Mouse (Mus musculus) neural tube, embryonic 12.5 days (tissue): ENCODE data around the gene Lztr1. TPM values are rescaled to one million over a fixed set of nuclear protein-coding genes. Genes with fewer than 3 reads are reported as not detected.

ENCODE experiments used
- ATAC-seq: fragments of 200-750 bp; cut with Nextera tagmentation; 2 replicates; pipeline ENCODE4 v1.8.0; 2017; ENCODE audit warnings: low read depth, mild to moderate bottlenecking, moderate TSS enrichment, moderate library complexity; ENCODE audit not compliant: low FRiP score
- H3K27ac ChIP-seq: fragments of 300-500 bp; sonication (generic); 2 replicates; pipeline ENCODE4 v1.5.1; 2016
- H3K27me3 ChIP-seq: fragments of 300-500 bp; sonication (generic); replicated peaks from 2 replicates; pipeline ENCODE4 v1.6.1; 2016; ENCODE audit warnings: mild to moderate bottlenecking
- H3K36me3 ChIP-seq: fragments of 300-500 bp; sonication (generic); 2 replicates; pipeline ENCODE4 v1.6.1; 2016; ENCODE audit warnings: mild to moderate bottlenecking
- H3K4me1 ChIP-seq: fragments of 300-500 bp; sonication (generic); 2 replicates; pipeline ENCODE4 v1.6.1; 2016
- H3K4me2 ChIP-seq: fragments of 300-500 bp; sonication (generic); replicated peaks from 2 replicates; pipeline ENCODE4 v1.6.1; 2016; ENCODE audit warnings: mild to moderate bottlenecking
- H3K4me3 ChIP-seq: fragments of 300-500 bp; sonication (generic); 2 replicates; pipeline ENCODE4 v1.5.1; 2016
- H3K9ac ChIP-seq: fragments of 300-500 bp; sonication (generic); 2 replicates; pipeline ENCODE4 v1.6.1; 2016; ENCODE audit warnings: mild to moderate bottlenecking
- H3K9me3 ChIP-seq: fragments of 300-500 bp; sonication (generic); 2 replicates; pipeline ENCODE4 v1.6.1; 2016; ENCODE audit warnings: mild to moderate bottlenecking
- WGBS: fragments of 180-500 bp; shearing (Covaris S2); methylation state at CpG from one replicate; pipeline ENCODE4 v1.1.7; 2016; 5-methylcytosine and 5-hydroxymethylcytosine counted together
- polyA plus RNA-seq: library from polyadenylated mRNA; unstranded; fragments of >200 nt; fragmentation: Nextera tagmentation; extraction: Ambion mirVana; gene quantifications from 2 replicates; pipeline ENCODE4 v1.2.1, GENCODE M21; 2016

The Lztr1 gene
- polyA plus RNA-seq, 1 experiment from 2014 or later, result 135 TPM

DNA sequence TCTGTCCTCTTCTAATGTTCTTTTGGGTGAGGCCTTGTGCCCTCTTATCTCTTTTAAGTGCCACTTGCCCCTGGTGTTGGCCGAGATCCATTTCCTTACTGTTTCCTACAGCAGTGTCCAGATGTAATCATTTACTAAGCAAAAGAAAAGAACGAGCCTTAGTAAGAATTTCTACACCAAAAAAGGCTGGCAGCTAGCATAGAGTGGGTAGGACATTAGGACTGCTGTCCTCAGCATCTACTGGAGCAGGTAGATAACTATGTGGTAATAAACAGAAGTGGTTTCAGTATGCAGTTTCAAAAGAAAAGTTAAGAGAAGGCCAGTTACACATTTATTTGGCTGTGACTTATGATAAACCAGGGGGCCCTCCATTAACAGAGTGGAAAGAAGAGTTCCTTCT, 2.2 kb downstream of the Lztr1 start:
- Histone ChIP-seq H3K36me3 (peaks cover 46% of the 10 kb centered on the region), H3K4me2 (peak overlapping the region; percentile 71; the same call in 1 of the 2 replicates), H3K4me3 (no peak overlapping the region), H3K9me3 (no peaks in the 10 kb centered on the region), H3K27ac (no peak overlapping the region), H3K4me1 (peaks cover 15% of the 10 kb centered on the region), H3K9ac (no peak overlapping the region), H3K27me3 (no peaks in the 10 kb centered on the region)
- no peak for ATAC-seq
- 90% methylated on average over 2 of the region's 2 CpGs for WGBS

DNA sequence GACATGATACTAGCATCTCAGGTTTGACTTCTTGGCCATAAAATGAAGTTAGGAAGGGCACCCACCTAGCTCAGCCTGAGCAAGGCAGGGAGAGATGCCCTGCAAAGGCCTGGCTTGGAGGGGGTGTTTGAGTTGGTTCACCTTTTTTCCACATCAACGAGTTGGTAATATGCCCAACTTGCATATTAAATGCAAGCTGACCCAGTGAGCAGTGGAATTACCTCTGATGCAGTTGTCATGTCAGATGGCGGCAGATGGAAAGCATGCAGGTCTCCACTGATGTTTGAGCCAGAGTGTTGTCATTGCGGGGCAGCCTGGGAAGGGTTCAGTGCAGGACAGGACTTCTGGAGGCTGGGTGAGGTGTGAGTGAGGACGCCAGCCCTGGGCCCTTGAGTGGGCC, 2.9 kb downstream of the Lztr1 start:
- Histone ChIP-seq H3K4me1 (peaks cover 15% of the 10 kb centered on the region), H3K9me3 (no peaks in the 10 kb centered on the region), H3K27ac (no peak overlapping the region), H3K36me3 (peaks cover 53% of the 10 kb centered on the region), H3K9ac (no peak overlapping the region), H3K4me3 (no peak overlapping the region), H3K27me3 (no peaks in the 10 kb centered on the region), H3K4me2 (no peak overlapping the region)
- no peak for ATAC-seq
- WGBS, result 93% methylated on average over 4 of the region's 4 CpGs

DNA sequence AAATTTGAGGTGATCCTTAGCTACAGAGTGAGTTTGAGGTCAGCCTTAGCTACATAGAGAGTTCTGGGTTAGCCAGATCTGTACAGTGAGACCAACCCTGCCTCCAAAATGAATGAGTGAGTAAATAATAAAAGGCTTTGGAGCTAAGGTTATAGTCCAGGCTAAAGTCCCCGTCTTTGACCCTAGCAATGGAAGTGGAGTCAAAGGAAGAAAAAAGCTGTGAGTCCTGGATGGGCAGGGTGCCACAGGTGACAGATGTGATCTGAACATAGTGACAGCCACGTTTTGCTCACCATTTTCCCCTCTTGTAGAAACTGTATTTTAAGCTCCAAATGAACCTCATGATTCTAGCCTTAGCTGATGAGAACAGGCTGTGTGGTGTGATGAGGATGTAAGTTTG, 10.4 kb downstream of the Lztr1 start:
- H3K4me1 ChIP-seq, result no peaks in the 10 kb centered on the region
- no peak for ATAC-seq
- H3K36me3 ChIP-seq, result peaks cover 95% of the 10 kb centered on the region
- H3K9ac ChIP-seq, result no peak overlapping the region
- WGBS, result 86% methylated on average over 2 of the region's 2 CpGs
- H3K4me3 ChIP-seq, result no peak overlapping the region
- no peaks in the 10 kb centered on the region for H3K9me3 ChIP-seq
- no peak overlapping the region for H3K4me2 ChIP-seq
- no peak overlapping the region for H3K27ac ChIP-seq
- H3K27me3 ChIP-seq, result no peaks in the 10 kb centered on the region

- WGBS, result 94% methylated on average over 11 of the region's 11 CpGs
- no peak for ATAC-seq
- no peaks in the 10 kb centered on the region for H3K27me3 ChIP-seq
Observed at GRCm38 (mm10) chr16:17524156-17524555, 15.7 kb downstream of the Lztr1 start.

GRCm38 (mm10) chr16:17525524-17525923, 17.0 kb downstream of the Lztr1 start:
- WGBS, result 93% methylated on average over 3 of the region's 3 CpGs
- no peak for ATAC-seq
- Histone ChIP-seq H3K4me2 (no peak overlapping the region), H3K27ac (no peak overlapping the region), H3K9me3 (no peaks in the 10 kb centered on the region), H3K4me3 (no peak overlapping the region), H3K36me3 (peaks cover 81% of the 10 kb centered on the region), H3K9ac (no peak overlapping the region), H3K27me3 (no peaks in the 10 kb centered on the region), H3K4me1 (peaks cover 10% of the 10 kb centered on the region)

More at GRCm38 (mm10) chr16:17524156-17524555, 15.7 kb downstream of the Lztr1 start:
- H3K36me3 ChIP-seq, result peaks cover 95% of the 10 kb centered on the region
- no peak overlapping the region for H3K9ac ChIP-seq
- no peaks in the 10 kb centered on the region for H3K4me1 ChIP-seq
- H3K9me3 ChIP-seq, result no peaks in the 10 kb centered on the region
- H3K27ac ChIP-seq, result no peak overlapping the region
- H3K4me2 ChIP-seq, result no peak overlapping the region
- no peak overlapping the region for H3K4me3 ChIP-seq

- peaks cover 74% of the 10 kb centered on the region for H3K36me3 ChIP-seq
- no peak overlapping the region for H3K4me3 ChIP-seq
- ATAC-seq, result no peak
- WGBS, result 91% methylated on average over 6 of the region's 6 CpGs
- H3K27me3 ChIP-seq, result no peaks in the 10 kb centered on the region
- no peak overlapping the region for H3K27ac ChIP-seq
- no peaks in the 10 kb centered on the region for H3K9me3 ChIP-seq
- no peak overlapping the region for H3K4me2 ChIP-seq
- H3K9ac ChIP-seq, result no peak overlapping the region
- H3K4me1 ChIP-seq, result peaks cover 10% of the 10 kb centered on the region
Observed at GRCm38 (mm10) chr16:17526223-17526622, 17.7 kb downstream of the Lztr1 start.

- no peak overlapping the region for H3K27ac ChIP-seq
- H3K4me2 ChIP-seq, result no peak overlapping the region
- no peak overlapping the region for H3K9ac ChIP-seq
- H3K36me3 ChIP-seq, result peaks cover 60% of the 10 kb centered on the region
- H3K27me3 ChIP-seq, result no peaks in the 10 kb centered on the region
- no peak overlapping the region for H3K4me3 ChIP-seq
- ATAC-seq, result no peak
- peaks cover 16% of the 10 kb centered on the region for H3K4me1 ChIP-seq
- H3K9me3 ChIP-seq, result no peaks in the 10 kb centered on the region
Observed at GRCm38 (mm10) chr16:17527606-17528005, 19.1 kb downstream of the Lztr1 start.

GRCm38 (mm10) chr16:17528276-17528675, 19.8 kb downstream of the Lztr1 start:
- Histone ChIP-seq H3K9me3 (no peaks in the 10 kb centered on the region), H3K27ac (no peak overlapping the region), H3K27me3 (no peaks in the 10 kb centered on the region), H3K4me3 (no peak overlapping the region), H3K4me2 (no peak overlapping the region), H3K9ac (no peak overlapping the region), H3K4me1 (peaks cover 16% of the 10 kb centered on the region), H3K36me3 (peaks cover 54% of the 10 kb centered on the region)
- ATAC-seq, result no peak
- 86% methylated on average over 13 of the region's 13 CpGs for WGBS

DNA sequence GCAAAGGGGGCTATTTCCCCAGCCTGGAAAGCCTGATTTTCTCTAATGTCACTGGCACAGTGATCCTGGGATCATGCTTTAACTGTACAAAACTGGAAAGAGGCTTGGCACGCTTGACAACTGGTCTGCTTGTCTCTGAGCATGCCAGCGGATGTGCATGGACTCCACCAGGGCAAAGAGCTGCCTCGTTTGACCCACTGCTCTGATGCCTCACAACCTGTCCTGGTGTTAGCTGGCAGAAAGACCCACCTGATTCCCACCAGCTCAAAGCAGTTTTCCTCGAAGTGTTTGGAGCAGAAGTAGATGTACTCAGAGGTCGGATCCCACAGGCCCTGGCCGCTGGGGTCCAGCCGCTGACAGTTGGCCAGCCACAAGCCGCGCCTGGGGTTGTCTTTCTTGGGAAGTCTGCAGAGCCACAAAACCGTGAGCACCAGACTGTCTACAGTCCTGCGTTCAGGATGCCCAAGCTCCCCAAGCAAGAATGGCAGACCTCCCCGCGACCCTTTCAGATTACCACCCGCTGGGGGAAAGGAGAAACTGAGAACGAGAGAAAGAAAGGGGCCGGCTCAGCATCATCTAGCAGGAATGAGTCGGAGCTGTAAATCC, 21.6 kb downstream of the Lztr1 start:
- H3K9ac ChIP-seq, result peak overlapping the region; percentile 79
- peaks cover 38% of the 10 kb centered on the region for H3K36me3 ChIP-seq
- peak overlapping the region; percentile 72 for H3K27ac ChIP-seq
- peaks cover 16% of the 10 kb centered on the region for H3K4me1 ChIP-seq
- no peaks in the 10 kb centered on the region for H3K9me3 ChIP-seq
- 19% methylated on average over 17 of the region's 17 CpGs for WGBS
- no peaks in the 10 kb centered on the region for H3K27me3 ChIP-seq
- peak overlapping the region; percentile 60 for H3K4me3 ChIP-seq
- ATAC-seq, result peak; percentile 38
- H3K4me2 ChIP-seq, result peak overlapping the region; percentile 84

DNA sequence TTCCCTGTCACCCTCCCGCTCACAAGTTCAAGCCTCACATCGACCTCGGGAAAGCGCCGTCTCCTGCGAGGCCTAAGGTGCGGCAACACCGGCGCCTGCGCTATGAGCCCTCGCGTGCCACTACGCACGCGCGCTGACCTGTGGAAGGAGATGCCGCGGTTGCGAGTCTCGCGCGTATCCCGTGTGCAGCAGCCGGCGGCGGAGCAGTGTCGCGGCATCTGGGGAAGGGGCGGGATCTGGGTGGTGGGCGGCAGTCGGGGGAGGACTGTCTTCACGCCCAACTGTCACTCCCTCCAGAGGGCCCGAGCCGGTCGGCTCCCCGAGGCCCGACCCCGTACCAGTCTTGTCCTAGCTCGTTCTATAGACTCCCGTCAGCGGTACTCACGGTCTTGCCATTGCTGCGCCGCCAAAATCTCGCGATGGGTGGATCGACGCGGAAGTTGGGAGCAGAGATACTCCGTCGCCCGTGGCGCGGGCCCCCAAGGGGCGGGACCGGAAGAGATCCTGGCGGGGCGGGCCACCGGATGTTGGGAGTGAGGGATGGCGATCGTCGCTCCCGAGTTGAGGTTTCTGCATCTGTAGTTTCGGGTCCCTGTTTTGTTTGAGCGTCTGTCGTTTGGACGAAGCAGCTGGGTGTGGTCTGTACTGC, 22.3 kb downstream of the Lztr1 start, which contains the start of gene Thap7:
TSS of gene Thap7 (minus strand) at position 497 of the 649 bp plus-strand sequence.
- no peaks in the 10 kb centered on the region for H3K9me3 ChIP-seq
- H3K27me3 ChIP-seq, result no peaks in the 10 kb centered on the region
- peak within 1 kb of the TSS; percentile 72 for H3K27ac ChIP-seq
- peak within 1 kb of the TSS; percentile 84 for H3K4me2 ChIP-seq
- ATAC-seq, result peak; percentile 96
- under 1% methylated on average over 67 of the region's 67 CpGs for WGBS
- peak within 1 kb of the TSS; percentile 60 for H3K4me3 ChIP-seq
- H3K4me1 ChIP-seq, result peaks cover 16% of the 10 kb centered on the region
- H3K36me3 ChIP-seq, result peaks cover 32% of the 10 kb centered on the region
- H3K9ac ChIP-seq, result peak within 1 kb of the TSS; percentile 79

DNA sequence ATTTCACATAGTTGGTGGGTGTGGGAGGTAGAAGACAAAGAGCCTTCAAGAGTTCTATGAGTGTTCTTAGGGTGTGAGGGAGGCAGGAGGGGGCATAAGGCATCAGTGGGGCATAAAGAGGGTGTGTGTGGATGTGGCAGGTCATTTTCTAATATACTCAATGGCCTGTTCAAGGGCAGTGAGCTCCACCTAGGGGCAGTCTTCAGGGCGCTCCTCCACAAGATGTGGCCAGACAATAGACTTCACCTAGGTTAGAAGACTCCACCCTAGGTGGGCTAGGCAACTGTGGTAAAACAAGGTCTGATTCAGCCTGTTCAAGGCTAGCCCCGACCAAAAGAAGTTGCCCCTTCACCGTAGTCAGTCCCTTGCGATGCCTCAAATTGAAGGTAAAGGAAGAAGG, 23.8 kb downstream of the Lztr1 start:
- WGBS, result 57% methylated on average over 4 of the region's 4 CpGs
- no peak overlapping the region for H3K9ac ChIP-seq
- H3K4me1 ChIP-seq, result peaks cover 16% of the 10 kb centered on the region
- H3K27ac ChIP-seq, result no peak overlapping the region
- H3K27me3 ChIP-seq, result no peaks in the 10 kb centered on the region
- peak overlapping the region; percentile 84 for H3K4me2 ChIP-seq
- H3K9me3 ChIP-seq, result no peaks in the 10 kb centered on the region
- no peak for ATAC-seq
- peaks cover 17% of the 10 kb centered on the region for H3K36me3 ChIP-seq
- no peak overlapping the region for H3K4me3 ChIP-seq

DNA sequence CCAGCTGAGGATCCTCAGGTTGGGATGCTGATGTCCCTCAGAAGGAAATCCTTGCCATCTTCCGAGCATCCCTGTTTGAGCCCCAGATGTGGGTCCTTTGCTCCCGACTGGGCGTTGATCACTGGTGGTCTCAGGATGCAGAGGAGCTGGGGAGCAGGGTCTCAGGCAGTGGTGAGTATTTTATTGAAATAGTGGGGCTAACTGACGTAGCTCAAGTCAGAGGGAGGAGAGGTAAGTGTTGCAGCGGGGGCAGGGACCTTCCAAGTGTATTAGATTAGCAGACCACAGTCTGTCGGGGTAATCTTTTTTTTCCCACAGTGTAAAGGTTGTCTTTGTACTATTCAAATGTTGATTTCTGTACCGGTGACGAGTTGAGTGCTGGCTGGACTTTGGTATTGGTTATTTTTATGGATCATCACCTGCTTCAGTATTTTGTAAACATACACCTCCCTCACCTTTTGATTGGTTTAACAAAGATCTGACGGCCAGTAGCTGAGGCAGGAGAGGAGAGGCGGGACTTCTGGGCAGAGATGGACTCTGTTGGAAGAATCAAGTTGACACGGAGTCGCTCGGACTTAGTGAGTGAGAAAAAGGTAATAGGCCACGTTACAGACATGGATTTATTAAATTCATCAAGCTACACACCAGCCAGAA, 24.3 kb downstream of the Lztr1 start:
- WGBS, result 71% methylated on average over 14 of the region's 14 CpGs
- H3K4me3 ChIP-seq, result no peak overlapping the region
- no peak overlapping the region for H3K9ac ChIP-seq
- H3K36me3 ChIP-seq, result peaks cover 11% of the 10 kb centered on the region
- no peak overlapping the region for H3K27ac ChIP-seq
- H3K27me3 ChIP-seq, result no peaks in the 10 kb centered on the region
- ATAC-seq, result no peak
- H3K9me3 ChIP-seq, result no peaks in the 10 kb centered on the region
- H3K4me2 ChIP-seq, result no peak overlapping the region
- H3K4me1 ChIP-seq, result peaks cover 16% of the 10 kb centered on the region
